Mouse (Mus musculus): ENCODE data around the gene Mrpl32.

The Mrpl32 gene

GRCm38 (mm10) chr13:14612926-14613529 lies at the start of gene Mrpl32, which contains the start of gene Psma2:
Gene Mrpl32 (minus strand): TSS chr13:14613165.
Gene Psma2 (plus strand): TSS chr13:14613240.
- in situ Hi-C loops (cut with MboI) = loop anchor here (25.0 kb wide), 1 partner anchor 551 kb away; the partner anchor contains the start of genes Arid4b and Ggps1

DNA sequence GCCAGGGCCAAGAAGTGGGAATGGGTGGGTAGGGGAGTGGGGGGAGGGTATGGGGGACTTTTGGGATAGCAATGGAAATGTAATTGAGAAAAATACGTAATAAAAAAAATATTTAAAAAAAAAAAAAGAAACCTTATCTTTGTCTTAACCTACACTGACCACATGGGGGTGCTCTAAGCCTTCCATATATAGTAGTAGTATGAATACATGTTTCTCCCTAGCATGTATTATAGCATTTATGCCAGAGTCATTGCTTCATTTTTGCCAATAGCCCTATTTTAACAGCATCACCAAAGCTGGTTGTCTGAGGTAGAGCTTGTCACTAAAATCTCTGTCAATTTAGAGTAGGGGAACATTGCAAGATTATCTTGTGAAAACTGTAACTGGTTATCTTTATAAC lies 36.3 kb upstream of the Mrpl32 start:
- in situ Hi-C loops (cut with MboI) = no loop called here

DNA sequence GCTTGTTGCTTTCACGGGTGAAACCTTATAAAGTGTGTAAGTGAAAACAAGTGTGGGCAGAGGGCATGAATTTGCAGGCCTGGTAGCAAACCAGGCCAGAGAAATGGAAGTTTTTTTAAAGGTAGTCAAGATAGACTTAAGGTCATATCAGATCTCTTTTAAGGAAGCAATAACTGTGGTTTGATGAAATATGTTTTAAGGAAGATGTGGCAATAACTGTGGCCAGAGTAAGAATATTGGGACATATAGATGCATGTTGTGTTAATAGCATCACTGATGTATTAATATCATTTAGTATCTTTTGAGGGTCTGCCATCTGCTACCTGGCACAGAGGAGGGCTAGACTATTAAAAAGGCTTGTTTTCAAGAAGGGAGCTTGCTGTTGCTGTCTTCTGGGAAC lies 27.0 kb upstream of the Mrpl32 start:
- in situ Hi-C loops (cut with MboI) = no loop called here

DNA sequence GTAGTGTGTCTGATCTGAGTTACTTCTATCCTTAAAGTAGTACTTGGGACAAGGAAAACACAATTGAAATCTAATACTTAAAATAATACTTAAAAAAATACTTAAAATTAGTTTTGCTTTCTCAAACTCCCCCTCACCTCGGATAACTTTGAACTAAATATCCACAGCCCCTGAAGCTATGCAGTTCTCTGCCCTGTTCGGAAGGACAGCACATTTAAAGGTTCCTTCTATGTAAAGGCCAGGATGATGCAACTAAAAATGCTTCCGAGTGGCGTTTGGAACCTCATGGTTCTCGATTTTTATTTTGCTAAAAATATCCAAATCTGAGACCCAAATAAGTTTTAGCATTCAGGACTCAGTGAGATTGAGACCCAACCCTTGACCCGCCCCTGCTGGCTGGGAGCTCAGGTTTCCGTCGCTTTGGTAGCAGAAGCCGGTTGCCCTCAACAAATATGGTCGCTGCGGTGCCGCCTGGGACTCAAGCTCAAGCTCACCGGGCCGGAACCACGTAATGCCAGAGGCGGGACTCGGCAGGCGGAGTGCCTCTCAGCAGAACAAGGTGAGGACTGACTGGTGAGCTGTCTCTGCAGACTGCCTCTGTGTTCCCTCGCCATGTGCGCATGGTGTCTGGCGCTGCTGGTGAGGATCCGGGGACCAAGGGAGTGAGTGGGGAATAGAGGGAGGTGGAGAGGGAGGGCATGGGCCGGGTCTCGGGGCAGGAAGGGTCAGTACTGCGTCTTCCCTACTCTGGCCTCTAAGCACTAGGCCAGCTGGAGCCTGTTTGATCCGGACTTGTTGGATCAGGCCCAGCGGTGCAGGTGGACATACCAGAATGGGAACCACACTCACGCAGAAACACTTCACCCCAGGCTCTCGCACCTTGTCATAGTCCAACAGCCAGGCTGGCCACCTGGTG lies 17.0 kb upstream of the Mrpl32 start, which contains the start of gene AW209491:
Gene AW209491 (plus strand): TSS at position 429 of the 916 bp plus-strand sequence.
- in situ Hi-C loops (cut with MboI) = no loop called here

DNA sequence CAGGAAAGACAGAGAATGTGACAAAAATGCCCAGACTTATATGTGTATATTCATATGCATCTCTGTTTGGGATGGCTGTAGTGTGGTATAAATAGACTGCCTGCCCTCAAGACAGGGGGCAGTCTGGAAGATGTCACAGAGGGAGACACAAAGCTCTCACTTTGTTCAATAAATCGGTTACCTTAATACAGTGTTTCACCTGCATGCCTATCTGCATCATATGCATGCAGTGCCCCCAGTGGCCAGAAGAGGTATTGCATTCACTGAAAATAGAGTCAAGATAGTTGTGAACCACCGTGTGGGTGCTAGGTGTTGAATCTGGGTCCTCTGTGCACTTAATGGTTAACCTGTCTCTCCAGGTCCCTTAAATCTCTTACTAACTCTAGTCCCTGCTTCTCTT lies 5.8 kb upstream of the Mrpl32 start:
- in situ Hi-C loops (cut with MboI) = loop anchor here (25.0 kb wide), 1 partner anchor 556 kb away; the partner anchor contains the start of genes Arid4b and Ggps1

DNA sequence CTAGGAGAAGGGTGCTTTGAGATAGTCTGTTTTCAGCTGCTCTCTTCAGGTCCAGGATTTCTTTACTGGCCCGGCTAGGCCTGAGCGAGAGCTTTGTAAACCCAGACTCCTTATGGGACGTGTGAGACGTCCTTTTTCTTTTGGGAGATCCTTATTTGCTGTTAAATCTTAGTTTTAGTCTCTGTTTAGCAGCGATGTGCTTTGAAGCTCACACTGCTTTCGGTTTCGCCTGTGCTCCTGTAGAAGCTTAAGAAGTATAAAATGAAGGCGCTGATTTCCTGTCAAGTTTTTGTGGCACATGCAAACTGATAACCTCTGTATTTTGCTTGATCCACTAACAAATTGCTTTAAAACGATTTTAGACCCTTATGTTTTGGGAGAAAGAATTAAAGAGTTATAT lies 588 bp upstream of the Mrpl32 start:
- in situ Hi-C loops (cut with MboI) = loop anchor here (25.0 kb wide), 1 partner anchor 551 kb away; the partner anchor contains the start of genes Arid4b and Ggps1

- in situ Hi-C loops (cut with MboI) = loop anchor here (25.0 kb wide), 1 partner anchor 550 kb away; the partner anchor contains the start of genes Arid4b and Ggps1
Observed at GRCm38 (mm10) chr13:14612463-14612862, 502 bp downstream of the Mrpl32 start.

DNA sequence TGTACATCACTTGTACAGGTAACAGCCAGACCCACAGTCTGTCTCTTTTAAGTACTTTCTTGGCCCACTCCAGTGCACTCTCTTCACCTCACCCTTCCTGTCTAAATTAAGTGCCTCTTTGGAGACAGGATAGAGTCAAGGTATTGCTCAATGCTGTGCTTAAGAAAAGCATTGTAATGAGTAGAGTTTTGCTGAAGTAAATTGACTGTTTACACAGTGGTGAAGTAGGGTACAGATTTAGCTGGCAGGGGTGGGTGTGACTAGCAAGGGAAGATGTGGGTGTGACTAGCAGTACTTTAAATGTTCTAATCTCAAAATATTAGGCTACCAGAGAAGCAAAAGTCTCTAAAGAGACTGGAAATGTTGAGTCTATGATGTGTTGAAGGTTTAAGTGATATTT lies 5.3 kb downstream of the Mrpl32 start:
- in situ Hi-C loops (cut with MboI) = loop anchor here (25.0 kb wide), 1 partner anchor 545 kb away; the partner anchor contains the start of genes Arid4b and Ggps1

GRCm38 (mm10) chr13:14602744-14603143 lies 10.2 kb downstream of the Mrpl32 start:
- in situ Hi-C loops (cut with MboI) = loop anchor here (25.0 kb wide), 1 partner anchor 540 kb away; the partner anchor contains the start of genes Arid4b and Ggps1

DNA sequence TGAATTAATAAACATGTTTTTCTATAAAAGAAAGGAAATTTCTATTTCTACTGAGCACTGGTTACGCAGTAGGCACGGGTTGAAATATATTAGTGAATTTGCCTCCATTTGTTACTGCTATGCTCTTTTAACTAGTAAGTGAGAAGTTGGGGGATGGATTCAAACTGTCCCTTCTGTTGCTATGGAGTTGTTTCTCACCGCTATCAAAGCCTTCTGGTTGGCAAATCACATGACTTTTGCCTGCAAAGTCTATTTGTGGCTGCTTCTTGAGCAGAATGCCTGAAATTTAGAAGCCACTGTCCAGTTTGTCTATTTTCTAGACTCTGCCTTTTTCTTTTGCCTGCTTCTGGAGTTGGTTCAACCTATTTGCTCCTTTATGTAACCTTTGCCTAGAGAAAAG lies 32.6 kb downstream of the Mrpl32 start:
- in situ Hi-C loops (cut with MboI) = no loop called here

- in situ Hi-C loops (cut with MboI) = no loop called here
Observed at GRCm38 (mm10) chr13:14574128-14574527, 38.8 kb downstream of the Mrpl32 start.

DNA sequence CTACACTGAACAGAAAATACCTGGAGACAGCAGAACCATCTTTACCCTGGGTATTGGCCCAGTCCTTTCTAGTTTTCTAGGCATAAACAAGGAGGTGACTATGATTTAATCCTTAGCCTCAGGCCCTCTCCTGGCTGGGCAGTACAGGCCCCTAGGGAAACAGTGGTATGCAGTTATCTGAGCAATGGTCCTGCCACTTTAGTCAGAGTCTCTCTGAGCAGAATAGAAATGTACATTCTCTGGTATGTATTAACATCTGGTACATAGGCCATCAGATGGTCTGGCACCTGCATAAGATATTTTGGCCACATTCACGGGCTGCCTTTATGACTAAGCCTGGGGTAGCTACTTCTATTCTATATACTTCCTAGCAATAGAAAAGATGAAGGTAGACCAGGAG lies 51.6 kb downstream of the Mrpl32 start:
- in situ Hi-C loops (cut with MboI) = no loop called here

Data from mature B cell (primary cell).